Mouse (Mus musculus) v-Abl transformed pro-B cells (cell line): ENCODE measurements around the gene Nploc4.

Source experiments
- in situ Hi-C, 2 experiments: fragments of 400-800 bp; cut with MboI; formaldehyde crosslinking; loops; one replicate each; pipeline ENCODE4 v1.15.1; 2025; ENCODE audit not compliant: unreplicated experiment in 2 of 2

Nploc4 gene

DNA sequence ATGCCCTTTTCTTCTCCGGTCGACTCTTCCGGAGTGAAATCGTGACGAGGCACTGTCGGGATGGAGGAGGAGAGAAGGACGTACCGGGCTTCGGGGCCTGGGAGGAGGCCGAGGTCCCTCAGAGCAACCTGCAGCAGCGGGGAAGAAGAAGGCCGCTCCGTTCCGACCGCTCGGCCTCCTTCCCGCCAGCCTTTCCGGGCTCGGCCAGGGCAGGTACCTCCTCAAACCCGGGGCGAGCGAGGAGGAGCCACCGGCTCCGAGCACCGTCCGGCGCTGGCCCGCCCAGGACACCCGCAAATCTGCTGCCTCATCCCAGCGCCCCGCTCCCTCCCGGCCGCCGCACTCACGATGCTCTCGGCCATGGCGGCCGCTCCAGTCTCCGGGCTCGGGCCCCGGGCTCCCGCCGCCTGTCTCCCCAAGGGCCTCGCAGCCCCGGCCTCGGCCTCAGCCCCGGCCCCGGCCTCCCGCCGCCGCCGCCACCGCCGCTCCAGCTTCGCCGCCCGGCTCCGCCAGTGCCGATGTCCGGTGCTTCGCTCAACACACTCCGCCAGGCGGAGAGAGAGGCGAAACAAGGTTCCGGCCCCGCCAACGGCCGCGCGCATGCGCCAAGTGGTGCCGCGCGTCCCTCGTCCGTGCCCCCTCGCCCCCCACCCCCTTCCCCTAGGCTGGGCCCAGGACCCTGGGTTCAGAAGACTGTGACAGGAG, at the start of gene Nploc4:
TSS of gene Nploc4 (minus strand) at position 557 of the 705 bp plus-strand sequence.
- in situ Hi-C loops, result no loop called here

DNA sequence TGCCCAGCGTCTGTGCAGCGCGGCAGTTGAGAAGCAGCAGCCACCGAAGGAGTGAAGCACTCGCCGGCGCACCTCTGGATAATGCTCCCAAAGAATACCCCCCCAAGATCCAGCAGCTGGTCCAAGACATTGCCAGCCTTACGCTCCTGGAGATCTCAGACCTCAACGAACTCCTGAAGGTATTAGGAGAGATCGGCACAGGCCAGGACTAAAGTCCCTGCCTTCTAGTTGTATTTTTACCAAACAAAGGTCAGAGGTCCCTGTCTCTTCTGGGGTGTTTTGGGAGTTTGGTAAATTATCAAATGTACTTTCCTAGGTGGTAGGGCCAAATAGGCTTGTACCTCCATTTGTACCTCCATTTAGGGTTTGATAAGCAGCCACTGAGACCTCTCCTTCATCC, 47.7 kb upstream of the Nploc4 start:
- in situ Hi-C loops, result loop anchor here (5.0 to 10.0 kb wide), 3 partner anchors 92 to 290 kb away; partner anchors contain the start of genes Cenpx (in 1 of the 2) and Lrrc45 (in 1 of the 2)

DNA sequence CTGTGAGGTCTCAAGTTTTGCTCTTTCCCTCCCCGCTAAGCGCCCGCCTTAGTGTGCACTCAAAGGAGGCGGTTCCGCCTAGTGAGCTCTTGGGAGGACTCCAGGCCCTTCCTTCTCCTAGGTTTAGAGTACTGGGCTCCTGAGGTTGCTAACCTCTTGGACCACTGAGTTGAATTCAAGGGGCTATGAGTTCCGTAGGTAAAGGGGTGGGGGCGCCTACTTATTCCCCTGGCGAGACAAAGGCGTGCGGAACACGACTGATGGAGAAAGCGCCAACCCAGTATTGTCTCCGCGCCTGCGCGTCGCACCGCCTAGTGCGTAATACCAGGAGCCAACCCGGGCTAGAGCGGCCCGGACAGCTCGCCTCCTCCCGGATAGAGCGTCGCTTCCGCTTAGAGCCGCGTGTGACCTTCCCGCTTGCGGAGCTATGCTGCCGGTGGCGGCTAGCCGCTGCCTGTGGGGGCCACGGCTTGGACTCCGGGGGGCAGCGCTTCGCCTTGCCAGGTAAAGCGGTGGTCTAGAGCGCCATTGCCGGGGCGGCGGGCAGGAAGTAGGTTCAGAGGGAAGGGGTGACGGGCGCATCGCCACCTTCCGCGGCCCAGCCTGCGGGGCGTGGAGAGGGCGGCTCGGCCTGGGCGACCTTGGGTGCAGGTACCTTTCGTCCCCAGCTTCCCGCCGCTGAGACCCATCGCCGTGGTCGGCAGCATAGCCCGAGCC, 46.9 kb upstream of the Nploc4 start, which contains the start of gene Mrpl12:
TSS of gene Mrpl12 (plus strand) at position 349 of the 717 bp plus-strand sequence.
- in situ Hi-C loops, result loop anchor here (10.0 kb wide), 1 partner anchor 290 kb away; no protein-coding TSS in a partner anchor

DNA sequence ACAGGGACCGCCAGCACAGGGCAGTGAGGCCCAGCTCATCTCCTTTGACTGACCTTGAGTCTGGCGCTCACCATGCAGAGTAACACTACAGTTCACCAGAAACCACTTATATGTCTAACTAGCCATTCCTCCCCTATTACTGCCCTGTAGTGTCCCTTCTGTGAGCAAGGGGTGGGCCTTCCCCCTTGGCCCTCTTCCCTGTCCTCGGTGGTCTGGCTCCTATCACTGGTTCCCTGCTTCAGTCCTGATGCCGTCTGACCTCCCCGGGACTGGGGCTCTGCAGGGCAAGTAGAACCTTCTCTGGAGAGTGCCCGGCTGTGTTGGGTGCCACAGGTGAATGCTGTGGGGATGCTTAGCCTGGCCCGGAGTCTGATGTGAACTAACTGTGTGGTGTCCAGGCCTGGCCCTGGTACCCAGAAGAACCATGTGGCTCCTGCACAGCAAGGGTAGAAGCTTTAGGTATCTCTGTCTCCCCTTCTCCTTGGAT, 46.0 kb upstream of the Nploc4 start:
- in situ Hi-C loops, result loop anchor here (10.0 kb wide), 1 partner anchor 291 kb away; no protein-coding TSS in a partner anchor

DNA sequence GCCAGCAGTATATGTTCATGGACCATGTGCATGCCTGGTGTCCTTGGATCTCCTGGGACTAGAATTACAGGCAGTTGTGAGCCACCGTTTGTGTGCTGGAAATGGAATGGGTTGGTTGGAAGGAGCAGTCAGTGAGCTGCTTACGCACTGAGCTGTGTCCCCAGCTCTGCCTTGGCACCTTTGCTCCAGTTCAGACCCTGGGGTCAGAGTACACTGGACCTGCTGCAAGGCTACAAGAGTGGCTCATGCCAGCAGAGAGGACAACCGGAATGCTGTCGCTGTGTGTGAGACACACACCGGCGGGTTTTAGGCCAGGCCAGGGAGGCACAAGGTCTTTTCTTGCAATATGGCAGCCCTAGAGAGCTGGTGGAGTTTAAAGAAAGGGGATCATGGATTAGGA, 34.5 kb upstream of the Nploc4 start:
- in situ Hi-C loops, result no loop called here

DNA sequence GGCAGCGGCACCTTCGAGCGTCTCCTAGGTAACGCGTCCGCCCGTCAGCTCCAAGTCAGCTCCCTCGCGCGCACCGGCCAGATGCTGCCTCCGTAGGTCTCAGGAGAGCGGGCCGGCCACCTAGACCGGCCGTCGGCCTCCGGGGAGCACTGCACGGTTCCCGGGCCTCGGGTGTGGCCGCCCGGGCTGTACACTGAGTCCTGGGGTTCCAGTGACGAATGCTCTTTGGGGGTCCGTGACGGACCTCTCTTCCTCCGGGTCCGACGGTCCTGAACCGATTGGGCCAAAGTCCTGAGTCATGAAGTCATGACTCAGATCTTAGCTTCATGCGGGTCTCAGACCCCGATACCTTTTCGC, 30.2 kb upstream of the Nploc4 start:
- in situ Hi-C loops, result no loop called here

DNA sequence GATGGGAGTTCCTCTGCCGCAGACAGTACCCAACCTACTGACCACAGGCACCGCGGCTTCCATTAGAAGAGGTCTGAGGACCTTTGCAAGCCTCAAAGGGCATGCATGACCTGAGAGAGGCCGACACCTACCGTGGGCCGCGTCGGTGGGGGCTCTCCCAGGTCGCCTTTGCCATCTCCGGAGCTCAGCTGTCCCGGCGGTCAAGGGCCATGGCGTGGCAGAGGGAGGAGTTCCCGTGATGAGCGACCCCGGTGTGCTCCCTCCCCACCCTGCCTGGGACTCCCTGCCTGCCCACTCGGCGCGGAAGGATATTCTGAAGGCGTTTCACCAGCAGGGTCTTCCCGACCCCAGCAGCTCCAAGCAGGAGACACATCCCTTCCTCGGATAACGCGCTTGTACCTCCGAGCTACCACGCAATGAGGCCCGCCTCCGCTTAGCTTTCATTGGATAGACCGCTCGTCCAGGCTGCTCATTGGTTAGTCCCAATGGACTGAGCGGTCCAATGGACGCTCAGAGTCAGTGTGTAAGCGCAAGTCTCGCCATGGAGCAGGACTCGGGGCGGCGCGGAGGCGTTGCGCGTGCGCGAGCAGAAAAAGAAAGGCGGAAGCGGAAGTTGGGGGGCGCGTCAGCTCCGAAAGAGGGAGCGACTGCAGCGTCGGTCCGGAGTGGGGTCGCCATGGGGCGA, 29.7 kb upstream of the Nploc4 start, which contains the start of gene Arl16:
TSS of gene Arl16 (minus strand) at position 557 of the 685 bp plus-strand sequence.
- in situ Hi-C loops, result no loop called here

DNA sequence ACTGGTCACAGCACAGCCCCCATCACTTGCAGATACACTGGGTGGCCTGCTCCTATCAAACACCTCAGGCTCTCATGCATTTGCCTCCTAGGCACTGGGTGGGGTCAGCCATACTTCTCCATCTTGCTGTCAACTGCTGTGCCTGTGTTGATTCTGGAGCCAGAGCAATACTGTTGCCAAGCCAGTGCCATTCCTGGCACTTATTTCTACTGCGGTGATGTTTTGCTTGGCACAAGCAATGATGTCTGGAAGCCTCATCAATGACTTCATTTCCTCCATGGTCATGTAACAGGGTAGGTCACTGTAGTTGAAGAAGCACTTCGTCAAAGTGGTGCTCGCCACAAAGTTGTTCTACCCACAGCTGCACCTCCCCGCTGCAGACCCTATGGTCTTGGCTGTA, 28.0 kb upstream of the Nploc4 start:
- in situ Hi-C loops, result no loop called here

DNA sequence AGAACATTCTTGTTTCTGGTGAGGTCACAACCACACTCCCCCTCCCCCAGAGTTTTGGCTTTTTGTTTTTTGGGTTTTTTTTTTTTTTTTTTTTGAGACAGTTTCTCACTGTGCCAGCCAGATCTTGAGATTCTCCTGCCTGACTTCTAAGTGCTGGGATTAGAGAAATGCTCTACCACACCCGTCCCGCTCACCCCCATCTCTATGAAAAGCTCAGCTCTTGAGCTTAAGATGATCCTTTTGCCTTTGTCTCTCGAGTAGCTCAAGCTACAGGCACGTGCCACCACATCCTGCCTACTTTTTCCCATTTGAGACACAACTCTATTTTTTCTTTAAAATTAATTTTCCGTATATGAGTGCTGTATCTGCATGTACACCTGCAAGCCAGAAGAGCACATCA, 26.9 kb upstream of the Nploc4 start:
- in situ Hi-C loops, result no loop called here

DNA sequence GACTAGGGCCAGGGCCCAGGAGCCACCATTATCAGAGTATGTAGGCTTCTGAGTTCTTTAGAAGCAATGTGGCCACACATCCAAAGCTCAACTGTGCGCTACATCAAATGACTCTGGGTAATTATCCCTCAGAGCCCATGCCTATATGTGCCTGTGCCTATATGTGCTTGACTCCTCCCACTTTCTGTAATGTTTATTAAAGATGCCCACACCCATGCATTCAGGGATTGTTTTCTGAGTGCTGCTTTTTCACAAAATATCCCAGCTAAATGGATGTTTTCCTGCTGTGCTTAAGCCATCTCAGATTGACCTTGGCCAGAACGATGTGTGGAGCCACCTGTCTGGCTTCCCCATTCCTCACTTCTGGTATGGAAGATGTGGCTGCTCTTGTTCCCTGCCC, 26.0 kb upstream of the Nploc4 start:
- in situ Hi-C loops, result no loop called here

DNA sequence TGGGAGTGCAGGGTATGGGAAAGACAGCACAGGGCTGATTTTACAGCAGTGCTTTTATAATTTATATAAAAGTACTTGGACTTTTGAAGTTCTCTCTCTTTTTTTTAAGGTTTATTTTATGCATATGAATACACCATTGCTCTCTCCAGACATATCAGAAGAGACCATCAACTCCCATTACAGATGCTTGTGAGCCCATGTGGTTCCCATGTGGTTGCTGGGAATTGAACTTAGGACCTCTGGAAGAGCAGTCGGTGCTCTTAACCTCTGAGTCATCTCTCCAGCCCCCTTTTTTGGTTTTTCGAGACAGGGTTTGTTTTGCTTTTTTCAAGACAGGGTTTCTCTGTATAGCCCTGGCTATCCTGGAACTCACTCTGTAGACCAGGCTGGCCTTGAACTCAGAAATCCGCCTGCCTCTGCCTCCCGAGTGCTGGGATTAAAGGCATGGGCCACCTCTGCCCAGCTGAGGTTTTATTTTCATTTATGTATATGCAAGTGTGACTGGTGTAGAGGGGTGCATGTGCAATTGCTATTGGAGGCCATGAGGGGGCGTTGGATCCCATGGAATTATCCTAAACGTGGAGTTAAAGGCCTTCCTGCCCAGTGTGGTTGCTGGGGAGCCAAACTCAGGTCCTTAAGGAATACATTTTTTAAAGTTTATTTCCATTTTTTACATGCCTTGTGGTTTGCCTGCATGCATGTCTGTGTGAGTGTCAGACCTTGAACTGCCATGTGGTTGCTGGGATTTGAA, 21.5 kb upstream of the Nploc4 start:
- in situ Hi-C loops, result no loop called here

DNA sequence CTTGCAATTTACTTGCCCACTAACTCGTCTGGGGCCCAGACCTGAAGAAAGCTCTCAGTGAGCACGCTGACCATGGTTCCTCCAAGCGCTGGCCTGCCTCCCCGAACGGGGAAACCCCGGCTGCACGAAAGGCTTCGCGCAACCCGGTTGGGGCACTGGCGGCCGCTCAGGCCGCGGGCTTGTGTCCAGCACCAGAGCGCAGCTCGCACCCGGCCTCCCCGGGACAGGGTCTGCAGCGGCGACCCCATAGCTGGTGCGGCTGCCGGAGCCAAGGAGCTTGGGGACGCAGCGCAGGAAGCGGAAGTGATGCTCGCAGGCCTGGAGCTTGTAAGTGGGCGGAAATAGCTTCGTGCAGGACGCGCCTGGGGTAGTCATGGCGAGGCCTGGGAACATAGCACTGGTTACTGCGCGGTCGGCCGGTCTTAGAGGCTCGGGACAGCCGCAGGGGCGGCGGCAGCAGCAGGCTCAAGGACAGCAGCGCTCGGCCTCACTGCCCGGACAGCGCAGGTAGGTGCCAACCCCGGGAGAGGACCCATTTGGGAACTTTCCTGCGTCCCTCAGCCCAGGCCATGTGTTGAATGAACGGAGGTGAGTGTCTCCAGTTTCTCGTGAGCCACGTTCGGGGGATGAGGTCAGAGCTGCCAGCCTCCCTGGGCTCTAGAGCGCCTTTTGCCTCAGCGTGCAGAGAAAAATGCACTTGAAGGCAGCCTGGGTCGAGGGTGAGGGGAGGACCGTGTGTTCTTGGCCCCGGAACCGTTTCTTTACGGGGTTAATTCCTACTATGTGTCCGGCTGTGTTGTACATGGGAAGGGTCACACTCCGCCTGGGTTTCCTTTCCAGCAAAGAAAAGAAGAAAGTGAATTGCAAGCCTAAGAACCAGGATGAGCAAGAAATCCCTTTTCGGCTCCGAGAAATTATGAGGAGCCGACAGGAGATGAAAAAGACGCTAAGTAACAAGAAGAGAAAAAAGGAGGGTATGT, 20.6 kb upstream of the Nploc4 start, which contains the start of the genes Oxld1 and Ccdc137:
TSS of gene Oxld1 (minus strand) at position 297 of the 980 bp plus-strand sequence.
TSS of gene Ccdc137 (plus strand) at position 344 of the 980 bp plus-strand sequence.
- in situ Hi-C loops, result no loop called here

DNA sequence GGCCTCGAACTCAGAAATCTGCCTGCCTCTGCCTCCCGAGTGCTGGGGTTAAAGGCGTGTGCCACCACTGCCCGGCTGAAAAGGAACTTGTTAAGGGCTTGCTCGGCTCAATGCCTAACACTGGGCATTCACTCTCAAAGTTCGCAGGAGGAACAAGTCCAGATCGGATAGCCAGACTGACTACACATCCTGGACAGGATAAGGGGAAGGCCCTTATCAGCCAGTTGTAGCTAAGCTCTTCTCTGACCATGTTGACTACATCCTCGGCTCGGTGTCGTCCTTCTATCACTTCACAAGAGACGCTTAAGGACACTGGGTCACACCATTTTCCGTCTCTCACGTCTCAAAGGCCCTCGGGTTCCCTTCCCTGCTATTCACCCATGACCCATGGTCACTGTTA, 19.9 kb upstream of the Nploc4 start:
- in situ Hi-C loops, result no loop called here

DNA sequence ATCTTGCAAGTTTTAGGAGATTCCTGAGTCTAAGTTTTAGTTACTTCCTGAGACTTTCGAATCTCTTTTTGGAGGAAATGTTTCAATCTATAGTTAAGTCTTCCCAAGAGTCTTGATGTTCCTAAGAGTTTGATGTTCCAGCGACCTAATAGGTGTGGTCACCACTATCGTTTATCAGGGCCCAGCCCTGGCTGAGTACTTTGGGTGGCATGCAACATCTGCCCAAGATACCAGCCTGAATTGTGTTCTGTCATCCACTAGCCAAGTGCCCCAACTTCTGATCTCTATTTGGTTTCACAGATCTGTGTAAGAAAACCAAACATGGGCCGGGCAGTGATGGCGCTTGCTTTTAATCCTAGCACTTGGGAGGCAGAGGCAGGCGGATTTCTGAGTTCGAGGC, 17.9 kb upstream of the Nploc4 start:
- in situ Hi-C loops, result no loop called here

DNA sequence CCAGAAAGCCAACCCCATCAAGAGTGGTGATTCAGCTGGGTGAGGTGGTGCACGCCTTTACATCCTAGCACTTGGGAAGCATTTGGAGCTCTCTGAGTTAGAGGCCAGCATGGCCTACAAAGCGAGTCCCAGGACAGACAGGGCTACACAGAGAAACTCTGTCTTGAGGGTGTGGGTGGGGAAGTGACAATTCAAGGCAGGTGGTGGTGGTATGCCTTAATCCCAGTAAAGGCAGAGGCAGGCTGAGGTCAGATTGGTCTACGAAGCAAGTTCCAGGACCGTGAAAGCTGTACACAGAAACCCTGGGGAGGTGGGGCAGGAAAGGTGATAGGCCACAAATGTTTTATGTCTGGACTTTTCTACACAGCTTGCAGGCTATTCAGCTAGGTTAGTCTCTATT, 17.5 kb upstream of the Nploc4 start:
- in situ Hi-C loops, result no loop called here

DNA sequence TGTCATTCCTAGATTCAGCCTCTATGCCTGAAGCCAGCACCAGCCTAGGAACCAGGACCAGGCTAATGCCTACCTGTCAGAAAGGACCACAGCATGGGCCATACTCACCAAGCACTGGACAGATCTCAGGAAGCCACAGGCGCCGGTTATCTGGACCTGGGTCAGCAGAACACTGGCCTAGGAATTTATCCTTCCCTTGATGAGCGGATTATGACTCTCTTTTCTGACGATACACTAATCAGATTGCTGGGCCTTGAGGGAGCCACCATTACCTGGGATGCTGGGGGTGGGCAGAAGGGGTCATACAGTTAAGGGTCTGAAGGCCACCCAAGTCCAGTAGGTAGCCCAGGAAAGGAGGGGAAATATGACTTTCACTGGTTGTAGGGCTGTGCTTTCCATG, 15.8 kb upstream of the Nploc4 start, which contains the start of gene Pde6g:
TSS of gene Pde6g (minus strand) at position 195 of the 400 bp plus-strand sequence.
- in situ Hi-C loops, result no loop called here

DNA sequence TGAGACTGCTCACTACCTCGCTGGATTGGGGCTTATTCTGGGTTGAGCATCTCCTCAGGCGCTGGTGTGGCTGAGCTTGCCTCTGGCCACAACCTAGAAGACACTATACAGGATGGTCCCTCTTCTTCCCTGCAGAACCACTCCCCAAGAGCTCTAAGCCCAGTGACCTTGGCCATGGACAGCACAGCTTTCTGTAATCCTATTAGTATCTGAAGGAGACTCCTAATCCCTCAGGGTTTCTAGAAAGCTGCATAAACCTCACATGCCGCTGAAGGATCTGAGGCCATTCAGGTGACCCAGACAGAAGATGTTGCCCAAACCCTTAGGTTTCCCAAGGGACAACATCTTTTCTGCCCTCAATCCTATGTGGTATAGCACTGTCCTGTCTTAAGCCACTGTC, 14.7 kb upstream of the Nploc4 start:
- in situ Hi-C loops, result no loop called here

DNA sequence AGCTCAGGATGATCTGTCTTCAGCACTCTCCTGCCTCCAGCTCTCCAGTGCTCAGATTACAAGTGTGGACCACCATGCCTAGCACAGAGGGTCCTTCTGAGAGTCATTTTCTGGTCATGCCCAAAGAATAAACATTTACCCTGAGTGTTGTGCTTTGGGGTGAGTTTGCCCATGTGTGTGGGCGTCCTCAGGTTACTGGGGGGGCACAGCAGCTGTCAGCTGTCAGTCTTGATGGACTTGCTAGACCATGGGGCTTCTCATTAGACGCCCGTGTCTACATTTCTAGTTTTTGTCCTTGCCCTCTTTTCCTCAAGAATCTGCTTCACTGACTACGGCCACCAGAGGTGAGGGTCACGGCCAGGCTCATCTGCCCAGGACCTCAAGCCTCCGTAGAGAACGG, 9.7 kb upstream of the Nploc4 start:
- in situ Hi-C loops, result no loop called here

DNA sequence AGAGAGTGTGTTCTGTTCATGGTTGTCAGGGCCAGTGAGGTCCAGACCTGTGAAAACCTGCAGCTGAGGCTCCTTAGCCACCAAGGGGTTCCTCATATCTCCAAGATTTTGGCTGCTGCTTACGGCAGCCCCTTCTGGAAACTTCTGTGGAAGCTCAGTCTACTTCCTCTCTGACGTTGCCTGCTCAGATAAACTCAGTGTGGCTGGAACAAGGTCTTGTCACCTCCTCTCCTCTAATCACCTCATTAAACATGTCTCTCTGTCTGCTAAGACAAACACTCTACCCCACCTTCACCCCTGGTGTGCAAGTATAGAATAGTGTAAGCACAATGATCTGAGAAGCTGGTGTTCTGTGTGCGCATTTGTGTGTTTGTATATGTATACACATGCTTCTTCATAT, 8.0 kb upstream of the Nploc4 start:
- in situ Hi-C loops, result no loop called here
